Mouse (Mus musculus) heart, adult 2 months (tissue): ENCODE results near the gene Hypk.

Experiments used
- CTCF ChIP-seq: fragments of 200-600 bp; IDR thresholded peaks from 2 replicates; pipeline ENCODE4 v1.8.1; 2022; ENCODE audit warnings: antibody characterized with exemption, mild to moderate bottlenecking, moderate library complexity
- EP300 ChIP-seq: fragments of 200-500 bp; IDR thresholded peaks from 2 replicates; pipeline ENCODE4 v1.6.1; 2011; ENCODE audit warnings: low read depth, low read length, control low read depth; ENCODE audit not compliant: insufficient read depth

GRCm38 (mm10) chr2:121441800-121442199 lies 11.3 kb upstream of the Hypk start:
- TF ChIP-seq CTCF (no peak), EP300 (no peak)
